Mouse (Mus musculus) lung, postnatal 14 days (tissue): Measurements from ENCODE around the gene Gp1bb.

ENCODE experiments used
- DNase-seq: peaks from one replicate; pipeline ENCODE4 v3.0.0; 2021

The Gp1bb gene

DNA sequence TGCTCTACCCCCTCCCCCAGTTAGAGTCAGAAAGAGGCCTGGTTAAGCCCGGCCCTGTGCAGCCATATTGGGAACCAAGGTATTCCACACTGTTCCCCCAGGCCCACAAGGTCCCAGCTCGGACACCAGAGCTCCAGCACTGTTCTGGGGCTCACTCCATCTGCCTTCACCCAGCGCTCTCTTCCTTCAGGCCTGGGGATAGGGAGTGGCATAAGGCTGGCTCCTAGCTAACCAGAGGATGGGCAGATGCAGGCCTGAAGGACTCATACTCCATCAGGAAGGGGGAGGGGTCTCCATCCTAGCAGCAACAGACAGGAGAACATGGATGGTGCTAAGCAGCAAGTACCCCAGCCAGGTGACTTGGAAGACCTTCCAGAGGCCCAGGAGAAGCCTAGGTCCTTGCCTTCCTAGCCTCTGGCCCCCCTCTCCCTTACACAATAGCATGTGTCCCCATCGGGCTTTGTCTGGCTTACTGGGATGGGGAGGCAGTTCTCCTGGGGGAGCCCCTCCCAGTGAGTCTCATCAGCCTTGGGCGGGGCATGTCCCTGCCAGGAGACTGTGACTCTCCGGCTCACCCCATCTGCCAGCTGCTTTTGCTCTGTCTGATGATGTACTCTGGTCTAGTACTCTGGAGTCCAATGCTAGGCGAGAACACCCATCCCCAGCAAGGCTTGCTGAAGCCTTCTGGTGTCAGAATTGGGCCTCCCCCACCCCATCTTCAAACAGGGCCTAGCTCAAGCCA, 6.2 kb upstream of the Gp1bb start:
- no peak for DNase-seq

DNA sequence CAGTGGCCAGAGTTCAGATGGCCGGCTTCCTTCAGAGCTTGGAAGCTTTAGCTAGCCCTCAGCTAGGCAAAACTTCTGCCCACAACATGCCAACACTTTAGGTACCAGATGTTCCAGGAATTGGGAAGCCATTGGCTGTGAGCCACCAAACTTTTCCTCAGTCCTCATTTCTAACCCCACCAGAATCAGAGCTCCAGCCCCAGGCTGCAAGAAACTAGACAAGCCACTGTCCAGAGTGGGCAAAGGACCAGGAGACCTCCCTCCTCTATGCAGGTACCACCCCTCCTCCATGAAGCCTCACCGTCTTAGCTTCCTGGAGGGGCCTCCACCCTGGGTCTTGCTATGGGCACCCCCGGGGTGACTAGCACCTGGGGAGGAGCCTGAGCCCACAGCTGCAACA, 5.0 kb upstream of the Gp1bb start:
- DNase-seq = no peak

DNA sequence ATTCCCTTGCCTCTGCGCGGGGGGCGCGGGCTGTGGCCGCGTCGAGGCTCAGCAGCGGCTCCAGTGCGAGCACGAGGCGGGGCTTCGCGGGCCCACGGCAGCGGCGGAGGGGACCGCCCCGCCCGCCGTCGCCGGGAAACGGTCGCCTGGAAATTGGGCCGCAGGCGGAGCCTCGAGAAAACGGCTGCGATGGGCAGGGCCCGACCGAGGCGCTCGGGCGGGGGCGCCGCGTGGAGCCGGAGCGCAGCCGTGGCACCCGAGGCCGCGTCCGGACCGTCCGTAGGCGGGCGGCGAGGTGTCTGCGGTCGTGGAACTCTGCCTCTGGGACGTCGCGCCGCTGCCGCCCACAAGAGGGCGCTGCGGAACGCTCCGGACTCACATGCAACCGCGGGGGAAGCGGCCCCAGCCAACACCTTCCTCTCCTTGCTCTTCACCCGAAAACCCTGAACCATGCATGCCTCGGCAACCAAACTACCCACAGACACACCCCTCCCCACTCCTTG, 4.2 kb upstream of the Gp1bb start, which contains the start of gene Gm49601:
Gm49601 (minus strand) TSS at position 52 of the 503 bp plus-strand sequence.
- peak; percentile 82 for DNase-seq

DNA sequence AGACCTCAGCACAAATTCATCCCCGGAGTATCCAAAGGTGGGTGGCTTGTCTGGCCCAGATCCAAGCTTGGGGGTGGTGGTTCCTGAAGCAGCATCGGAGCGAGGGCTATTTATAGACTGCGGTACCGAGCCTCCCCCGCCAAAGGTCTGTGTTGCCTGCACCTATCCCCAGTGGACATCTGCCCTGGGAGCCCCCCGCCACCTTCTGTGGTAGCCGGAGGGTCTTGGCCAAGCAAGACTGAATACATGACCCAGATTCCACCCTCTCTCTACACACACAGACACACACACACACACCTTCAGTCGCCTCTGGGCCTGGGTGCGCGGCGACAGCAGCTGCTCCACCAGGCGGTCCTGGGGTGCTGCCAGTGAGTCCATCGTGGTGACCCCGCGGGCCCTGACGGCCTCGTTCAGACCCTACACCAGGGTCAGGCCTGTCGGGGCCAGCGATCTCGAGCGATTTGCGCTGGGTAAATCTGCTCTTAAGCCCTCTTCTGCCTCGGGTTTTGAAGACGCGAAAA, 3.6 kb upstream of the Gp1bb start:
- no peak for DNase-seq

DNA sequence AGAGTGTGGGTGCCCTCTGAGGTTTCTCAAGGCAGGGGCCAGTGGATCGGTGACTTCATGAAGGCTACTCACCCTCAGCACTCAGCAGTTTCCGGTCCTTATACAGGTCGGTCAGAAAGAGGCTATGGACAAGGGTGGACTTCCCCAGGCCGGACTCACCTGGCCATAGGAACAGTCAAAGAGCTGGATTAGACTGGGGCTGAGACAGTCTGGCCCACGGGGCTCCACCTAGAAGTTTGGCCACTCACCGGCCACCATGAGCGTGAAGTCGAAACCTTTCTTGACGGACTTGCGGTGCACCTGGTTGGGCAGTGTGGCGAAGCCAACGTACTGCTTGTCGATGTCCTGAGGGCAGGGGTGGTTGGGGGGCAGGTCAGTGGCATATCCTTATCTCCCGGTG, 2.9 kb upstream of the Gp1bb start:
- DNase-seq = no peak

DNA sequence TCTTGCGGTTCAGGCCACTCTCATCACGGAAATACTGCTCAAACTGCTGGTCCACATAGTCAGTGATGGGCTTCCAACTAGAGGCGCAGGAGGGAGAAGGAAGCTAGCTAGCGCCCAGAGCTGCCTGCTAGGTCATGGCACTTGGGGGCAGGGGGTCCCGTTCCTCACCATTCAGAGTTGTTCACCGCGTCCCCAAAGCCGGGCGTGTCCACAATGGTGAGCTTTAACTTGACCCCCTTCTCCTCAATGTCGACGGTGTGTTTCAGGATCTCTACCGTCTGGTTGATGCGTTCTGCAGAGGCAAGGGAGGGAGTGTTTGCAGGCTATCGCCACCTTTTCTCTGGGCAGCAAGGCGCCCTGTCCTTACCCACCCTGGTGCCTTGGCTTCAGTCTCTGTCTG, 2.4 kb upstream of the Gp1bb start:
- DNase-seq = no peak

DNA sequence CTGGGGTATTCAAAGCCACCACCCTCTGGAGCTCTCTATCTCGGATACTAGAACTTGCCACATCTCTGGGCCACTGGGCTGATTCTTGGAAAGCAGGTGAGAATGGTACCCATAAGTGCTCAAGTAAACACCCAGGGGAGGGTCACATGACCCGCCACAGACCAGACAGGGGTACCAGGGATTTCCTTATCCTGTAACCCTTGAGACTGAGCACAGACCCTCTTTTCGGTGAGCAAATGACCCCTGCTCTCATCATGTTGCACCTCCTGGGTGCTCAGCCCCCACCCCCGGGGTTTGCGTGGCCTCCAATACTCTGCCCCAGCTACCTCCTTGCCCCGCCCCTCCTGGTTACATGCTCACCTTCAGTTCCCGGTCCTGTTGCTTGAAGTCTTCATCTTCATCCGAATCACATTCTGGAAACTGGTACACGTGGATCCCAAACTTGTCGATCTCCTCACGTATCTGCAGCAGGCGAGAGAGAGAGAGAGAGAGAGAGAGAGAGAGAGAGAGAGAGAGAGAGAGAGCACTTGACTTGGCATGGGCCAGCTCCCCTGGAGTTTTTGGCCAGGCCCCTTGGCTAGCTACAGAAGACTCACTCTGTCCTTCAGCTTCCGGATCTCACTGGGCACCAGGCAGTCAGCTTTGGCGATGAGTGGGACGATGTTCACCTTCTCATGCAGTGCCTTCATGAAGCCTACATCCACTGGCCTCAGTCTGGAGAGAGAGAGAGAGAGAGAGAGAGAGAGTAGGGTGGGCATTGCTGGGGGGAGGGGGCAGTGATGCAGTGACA, 1.7 kb upstream of the Gp1bb start:
- DNase-seq = no peak

DNA sequence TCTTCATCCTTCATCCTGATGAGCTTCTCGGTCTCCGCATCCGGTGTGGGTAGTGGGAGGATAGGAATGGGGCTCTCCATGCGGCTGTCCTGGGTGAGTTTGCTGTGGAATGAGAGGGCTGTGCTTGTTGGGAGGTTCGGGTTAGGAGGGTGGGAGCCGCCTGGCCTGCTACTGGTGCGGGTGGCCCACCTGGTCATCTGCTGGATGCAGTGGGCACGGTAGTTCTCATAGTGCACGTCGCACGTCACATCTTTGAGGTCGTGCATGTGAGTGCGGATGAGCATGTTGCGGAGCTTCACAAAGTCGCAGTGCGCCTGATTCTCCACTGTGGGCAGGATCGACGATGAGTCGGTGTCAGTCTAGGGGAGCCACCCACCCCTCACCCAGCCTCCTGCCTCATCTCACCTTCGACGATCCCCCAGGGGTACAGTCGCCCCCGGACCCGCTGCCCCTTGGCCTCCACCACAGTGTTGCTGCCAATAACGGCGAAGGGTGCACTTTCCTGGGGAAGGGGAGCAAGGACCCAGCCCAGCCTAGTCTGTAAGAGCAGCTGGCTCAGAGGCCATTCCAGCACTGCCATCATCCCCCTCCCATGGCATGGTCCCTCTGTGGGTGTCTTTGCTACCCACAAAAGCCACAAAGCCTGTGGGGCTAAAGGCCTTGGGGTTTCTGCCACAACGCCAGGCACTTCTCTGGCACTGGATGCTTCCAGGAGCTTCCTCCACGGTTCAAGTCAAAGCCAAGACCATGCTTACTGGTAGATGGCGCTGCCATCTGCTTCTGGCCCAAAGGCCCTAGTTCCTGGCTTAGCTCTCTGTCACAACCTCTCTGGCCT, 930 bp upstream of the Gp1bb start:
- no peak for DNase-seq

DNA sequence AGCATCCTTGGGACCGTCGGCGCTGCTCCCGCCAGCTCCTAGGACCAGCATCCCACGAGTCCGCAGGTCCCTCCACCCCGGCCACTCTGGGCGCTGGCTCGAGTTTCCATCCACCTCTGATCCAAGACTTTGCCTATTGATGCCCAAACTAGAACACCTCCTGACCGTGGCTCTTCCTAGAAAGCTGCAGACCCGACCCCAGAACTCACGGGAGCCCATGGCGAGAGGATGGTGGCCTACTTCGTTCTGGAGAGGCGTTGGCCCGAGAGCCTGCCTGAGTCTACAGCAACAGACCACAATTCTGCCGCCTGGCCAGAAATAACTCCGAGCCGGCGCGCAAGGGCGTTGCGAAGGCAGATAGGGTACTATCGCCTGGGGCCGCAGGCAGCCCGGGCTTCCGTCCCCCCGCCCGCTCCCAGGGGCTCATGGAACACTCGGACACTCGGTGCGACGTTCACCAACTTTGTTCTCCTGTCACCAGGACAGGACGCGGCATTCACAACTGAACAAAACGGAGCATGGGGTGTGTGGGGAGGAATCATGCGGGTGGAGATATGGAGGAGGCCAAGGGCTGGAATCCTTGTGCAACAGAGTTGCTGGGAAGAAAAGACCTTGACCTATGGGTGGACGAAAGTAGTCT, 721 bp downstream of the Gp1bb start:
- DNase-seq = no peak

DNA sequence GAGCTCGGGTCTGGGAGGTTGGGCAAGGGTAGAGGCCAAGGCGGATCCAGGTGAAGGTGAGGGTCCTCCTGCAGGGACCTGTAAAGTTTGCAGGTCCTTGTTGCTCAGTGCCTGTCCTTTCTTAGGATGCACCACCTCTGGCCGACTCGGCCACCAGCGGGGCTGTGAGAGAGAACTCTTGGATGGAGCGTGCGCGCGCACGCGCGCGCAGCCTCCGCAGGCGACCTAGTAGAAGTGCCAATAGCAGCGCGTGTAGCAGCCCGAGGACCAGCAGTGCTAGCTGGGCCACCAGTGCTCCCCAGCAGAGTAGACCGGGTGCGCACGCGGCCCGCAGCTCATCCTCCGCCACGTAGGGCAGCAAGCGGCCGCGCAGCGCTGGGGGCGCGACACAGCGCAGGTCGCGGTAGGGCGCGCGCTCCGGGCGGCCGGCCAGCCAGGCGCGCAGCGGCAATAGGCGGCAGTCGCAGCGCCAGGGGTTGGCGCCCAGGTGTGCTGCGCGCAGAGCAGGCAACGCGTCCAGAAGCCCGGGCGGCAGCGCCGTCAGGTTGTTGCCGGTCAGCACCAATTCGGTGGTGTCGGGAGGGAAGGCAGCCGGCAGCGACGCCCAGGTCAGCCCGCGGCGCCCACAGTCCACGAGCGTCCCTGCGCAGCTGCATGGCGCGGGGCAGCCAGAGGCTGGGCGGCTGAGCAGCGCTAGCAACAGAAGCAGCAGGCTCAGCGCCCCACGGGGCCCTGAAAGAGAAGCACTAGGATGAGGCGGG, 1.4 kb downstream of the Gp1bb start:
- DNase-seq = no peak

DNA sequence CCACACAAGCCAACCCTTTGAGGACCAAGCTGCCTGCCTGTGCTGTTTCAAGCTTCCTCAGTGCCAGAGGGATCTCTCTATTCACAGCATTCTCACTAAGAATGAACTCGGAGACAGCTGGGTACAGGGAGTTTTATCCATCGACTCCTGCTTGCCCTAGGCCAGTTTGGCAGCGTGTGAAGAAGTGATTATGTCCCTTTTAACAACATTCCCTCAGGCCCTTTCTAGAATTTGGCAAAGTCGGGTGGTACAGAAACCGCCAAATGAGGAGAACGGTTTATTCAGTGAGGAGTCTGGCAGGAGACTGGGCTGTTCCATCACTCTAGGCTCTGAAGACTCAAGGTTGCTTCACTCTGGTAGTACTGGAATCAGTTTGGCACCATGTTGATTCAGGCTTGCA, 2.0 kb downstream of the Gp1bb start:
- DNase-seq = no peak

DNA sequence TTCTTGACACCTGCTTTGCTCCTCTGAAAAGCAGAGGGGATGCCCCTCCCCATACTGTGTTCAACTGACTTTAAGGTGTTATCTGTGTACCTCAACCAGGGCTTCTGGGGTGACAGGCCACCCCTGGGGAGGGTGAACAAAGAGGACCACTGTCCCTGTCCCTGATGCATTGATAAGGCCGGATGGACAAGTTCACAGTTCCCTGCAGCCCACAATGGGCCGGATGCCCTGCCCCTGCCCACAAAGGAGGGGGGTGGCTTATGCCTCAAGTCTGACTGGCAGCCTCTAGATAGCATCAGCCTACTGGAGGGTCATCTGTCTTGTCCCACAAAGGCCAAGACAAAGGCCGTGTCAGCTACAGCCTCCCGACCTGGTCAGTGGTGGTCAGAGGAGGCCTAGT, 3.1 kb downstream of the Gp1bb start:
- DNase-seq = no peak

DNA sequence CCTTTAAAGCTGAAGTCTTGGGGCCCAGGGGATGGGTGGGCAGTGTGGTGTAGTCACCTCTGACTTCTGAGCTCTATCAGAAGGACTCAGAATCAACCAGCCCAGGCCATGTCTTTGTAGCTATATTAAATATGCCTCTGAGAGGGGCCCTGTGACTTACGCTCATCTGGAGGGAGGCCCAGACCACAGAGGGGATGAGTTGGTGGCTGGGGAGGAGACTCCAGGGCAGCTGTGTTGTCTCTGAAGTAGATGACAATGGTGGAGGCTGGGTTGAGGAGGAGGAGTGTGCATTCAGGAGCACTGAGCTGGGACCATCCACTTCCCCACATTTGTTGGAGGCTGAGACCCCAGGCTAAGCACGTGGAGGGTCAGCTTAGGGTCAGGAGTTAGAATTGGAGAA, 3.9 kb downstream of the Gp1bb start:
- DNase-seq = no peak

DNA sequence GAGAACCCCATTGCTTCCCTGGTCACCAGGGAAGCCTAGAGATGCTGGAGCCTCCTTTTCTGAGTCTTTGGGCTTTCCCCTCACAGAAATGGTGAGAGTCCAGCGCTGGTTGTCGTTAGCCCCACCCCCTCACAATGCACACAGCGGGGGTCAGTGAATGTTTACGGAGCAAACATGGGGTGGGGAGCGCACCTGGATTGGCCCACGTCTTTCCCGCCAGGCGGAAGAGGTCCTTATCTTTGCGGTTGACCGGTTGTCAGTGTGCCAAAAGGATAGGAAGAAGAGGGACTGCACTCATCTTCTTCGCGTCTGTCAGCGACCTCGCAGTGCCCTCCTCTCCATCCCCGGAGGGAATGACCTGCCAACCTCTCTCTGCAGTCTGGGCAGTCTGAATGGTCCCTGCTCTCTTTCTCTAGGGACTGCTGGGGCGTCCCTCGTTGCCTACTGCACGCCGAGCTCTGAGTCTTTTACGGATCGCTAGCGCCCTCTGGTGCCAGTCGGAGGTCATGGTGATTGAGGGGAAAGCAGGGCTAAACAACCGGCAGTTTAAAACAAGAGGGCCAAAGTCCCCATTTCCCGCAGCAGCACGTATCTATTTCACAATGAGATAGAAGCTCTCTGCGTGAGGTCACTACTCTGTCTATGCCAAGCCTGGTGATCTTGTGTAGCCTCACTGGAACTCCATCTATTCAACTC, 4.7 kb downstream of the Gp1bb start:
- peak; percentile 92 for DNase-seq

DNA sequence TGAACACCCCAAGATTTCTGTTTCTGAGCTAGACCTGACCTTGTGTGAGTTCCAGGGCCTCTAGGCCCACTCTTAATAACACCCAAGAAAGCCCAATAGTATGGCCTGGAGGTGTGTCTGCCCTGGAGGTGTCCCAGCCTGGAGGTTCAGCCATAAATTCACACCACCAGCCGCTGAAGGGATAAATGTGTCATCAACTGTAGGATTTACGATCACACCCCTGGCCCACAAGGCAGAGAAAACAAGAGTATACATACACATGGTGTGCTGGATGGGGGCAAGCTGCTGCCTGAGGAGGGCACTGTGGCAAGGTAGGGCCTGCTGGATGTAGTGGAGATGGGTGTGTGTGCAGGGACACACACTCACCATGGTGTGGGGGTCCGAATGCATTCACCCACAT, 8.9 kb downstream of the Gp1bb start:
- no peak for DNase-seq

DNA sequence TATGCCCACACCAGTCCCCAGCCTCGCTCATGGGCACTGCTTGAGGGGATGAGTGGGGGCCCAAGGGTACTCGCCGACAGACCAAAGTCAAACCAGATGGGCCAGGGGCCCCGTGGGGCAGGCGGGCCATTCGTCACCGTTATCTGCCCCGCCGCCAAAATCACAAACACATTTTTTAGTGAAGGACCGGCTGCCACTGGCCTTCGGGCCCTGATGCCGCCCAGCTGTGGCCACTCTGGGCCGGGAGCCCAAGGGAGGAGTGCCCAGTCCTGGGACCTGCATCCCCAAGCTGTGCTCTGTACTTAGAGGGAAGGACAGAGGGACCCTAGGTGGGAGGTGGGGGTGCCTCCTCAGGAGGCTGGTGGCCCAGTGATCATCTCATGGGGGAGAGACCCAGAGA, 10.5 kb downstream of the Gp1bb start:
- no peak for DNase-seq

DNA sequence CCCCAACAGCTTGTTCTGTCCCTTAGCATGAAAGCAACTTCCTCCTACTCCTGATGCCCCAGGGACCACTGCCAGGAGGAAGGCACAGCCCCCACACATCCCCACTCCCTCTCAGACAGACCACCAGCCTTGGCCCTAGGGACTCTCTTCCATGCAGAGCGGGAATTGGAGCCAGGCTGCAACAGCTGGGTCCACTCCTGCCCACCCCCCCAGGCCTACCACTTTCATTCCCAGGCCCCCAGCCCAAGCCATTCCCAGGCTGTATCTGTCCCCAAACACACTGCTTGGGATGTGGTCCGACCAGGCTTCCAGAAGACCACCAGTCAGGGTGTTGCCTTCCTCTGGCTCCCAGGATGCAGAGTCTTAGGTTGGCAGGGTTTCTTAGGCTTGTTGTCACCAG, 13.1 kb downstream of the Gp1bb start:
- no peak for DNase-seq

DNA sequence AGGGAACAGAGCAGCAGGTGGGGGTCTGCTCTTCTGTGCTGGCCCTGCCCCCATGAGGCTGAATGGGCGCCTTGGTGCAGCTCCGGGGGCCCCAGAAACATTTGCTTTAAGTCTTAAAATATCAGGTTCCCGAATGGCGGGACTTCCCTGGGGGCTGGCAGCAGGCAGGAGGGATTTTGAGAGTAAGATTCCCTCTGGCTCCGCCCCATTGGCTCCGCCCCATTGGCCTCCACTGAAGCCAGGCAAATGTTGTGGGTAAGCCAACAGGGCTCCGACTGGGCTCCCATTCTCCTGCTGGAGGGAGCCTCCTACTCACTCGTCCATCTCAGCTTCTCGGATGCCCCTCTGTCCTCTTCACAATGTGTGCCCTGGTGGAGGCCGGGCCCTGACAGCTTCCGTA, 14.0 kb downstream of the Gp1bb start:
- DNase-seq = no peak

DNA sequence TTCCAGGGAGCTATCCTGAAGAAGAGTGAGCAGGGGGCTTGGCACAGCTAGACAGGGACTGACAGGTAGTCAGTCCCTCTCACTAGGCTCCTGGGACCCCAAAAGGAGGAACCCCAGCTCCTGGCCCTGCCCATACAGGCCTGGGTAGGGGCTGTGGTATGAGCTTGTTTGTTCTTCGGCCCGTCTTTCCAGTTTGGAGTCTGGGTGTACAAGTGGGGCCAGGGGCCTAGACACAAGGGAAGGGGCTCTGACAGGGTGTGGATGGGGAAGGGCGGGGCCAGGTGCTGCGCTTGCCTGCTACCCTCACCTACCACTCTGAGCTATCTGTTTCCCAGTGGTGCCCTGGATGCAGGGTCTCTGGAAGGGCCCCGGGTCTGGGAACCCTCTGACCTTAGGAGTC, 16.5 kb downstream of the Gp1bb start:
- no peak for DNase-seq

DNA sequence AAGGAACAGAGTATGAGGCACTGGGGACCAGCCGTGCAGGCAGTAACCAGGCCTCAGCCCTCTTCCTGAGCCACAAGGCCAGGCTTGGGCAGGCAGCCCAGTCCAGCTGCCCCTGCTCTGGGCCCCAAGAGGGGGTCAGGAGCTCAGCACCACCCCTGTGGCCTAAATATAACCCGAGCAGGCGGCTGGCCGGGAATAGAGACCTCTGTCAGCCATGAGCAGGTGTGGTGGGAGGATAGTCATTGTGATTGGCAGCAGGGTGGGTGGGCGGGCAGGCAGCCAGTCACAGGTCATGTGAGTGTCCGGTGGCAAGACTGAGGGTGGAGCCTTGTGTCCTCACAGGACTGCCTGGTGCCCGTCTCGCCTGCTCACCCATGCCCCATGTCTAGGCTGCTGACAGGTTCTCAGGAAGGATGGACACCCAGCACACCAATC, 17.9 kb downstream of the Gp1bb start:
- DNase-seq = no peak

DNA sequence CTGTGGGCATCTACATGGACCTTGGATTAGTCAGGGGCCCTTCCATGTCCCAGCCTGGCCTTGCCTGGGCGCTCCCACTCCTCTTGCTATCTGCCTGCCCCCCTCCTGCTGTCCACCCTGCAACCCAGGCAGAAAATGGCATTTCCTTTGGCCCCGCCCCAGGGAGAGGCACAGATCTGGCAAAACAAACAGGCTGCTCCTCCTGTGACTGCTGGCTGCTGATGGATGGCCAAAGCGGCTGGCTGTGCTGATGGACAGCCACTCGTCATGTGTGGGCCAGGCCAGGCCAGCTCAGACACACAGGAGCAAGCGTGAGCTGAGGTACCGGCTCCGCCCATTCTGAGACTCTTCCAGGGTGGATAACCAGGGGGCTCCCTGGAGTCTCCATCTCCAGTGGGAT, 20.8 kb downstream of the Gp1bb start:
- no peak for DNase-seq
